Mouse (Mus musculus): ENCODE data around the gene Axin1. TPM values are rescaled to one million over a fixed set of nuclear protein-coding genes. Genes with fewer than 3 reads are reported as not detected.
A peak's percentile ranks its signal among the peaks of the same experiment; 100 is the strongest.
"Not testable (repeated sequence)": the region's sequence is repeated elsewhere in the genome, so short reads cannot be mapped to it uniquely, and the experiment has no call there.

Axin1 gene
- total RNA-seq, 2 experiments from 2014 or later, result 28.3 to 28.5 TPM

DNA sequence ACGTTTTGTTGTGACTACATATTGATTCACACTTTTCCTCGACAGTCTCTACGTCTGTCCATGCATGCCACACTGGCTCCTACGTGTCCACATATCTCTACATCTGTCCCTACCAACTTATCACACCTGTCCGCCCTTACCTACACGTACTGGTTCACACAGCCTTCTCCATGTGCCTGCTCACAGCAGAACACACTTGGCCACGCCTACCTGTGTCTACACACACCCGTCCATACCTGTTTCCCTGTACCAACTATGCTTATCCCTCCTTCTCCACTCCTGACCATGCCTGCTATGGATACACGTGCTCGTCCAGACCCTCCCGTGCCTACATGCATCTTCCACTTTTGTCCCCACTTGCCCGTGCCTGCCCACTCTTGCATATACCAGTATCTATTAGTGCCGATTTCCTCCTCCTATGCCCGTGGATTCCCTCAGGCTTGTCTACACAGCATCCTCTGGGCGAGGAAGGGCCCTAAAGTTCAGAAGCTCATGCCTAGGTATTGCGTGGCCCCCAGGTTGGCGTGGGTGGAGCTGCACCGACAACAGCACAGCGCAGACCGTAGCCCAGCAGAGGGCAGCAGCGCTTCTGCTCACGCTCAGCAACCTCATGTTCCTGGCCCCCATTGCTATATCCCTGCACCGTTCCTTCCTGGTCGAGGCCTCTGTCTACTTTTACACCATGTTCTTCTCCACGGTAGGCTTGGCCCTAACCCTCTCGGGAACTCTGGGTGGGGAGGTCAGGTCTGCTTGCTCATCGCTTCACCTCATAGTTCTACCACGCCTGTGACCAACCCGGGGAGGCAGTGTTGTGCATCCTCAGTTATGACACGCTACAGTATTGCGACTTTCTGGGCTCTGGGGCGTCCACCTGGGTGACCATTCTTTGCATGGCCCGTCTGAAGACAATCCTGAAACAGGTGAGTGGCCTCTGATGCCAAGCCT lies 18.4 kb upstream of the Axin1 start:
- peak in 1 of 2 experiments; percentile 77 for DNase-seq (ENCODE audit: low spot score in 2 of 2)

DNA sequence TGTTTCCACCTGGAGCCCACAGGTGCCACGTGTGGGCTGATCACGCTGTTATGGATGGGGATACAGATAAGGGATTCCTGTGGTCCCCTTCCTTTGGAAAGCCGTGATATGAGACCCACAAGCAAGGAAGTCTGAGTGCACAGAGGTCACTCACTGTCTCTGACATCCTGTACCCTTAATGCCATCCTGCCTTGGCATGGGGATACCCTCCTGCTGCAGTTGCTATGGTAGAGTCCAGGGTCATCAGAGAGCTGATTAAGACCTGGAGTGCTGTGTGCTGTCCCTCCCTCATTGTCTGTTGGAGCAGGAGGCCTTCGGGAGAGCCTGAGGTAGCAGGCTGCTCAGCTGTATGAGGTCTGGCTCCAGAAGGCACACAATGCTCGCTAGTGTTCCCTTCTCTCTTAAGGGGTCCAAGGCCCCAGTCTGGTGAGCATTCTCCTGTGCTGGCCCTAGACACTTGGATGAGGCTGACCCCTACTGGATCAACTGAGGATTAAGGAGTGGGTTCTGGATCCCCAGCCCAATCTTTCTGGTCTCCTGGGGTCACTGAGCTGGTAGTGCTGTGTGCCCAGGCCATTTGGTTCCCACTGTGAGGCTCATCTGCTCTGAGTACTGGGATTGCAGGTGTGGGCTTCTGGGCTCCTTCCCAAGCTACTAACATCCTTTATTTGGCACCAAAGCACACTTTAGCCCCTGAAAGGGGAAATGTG lies 15.9 kb upstream of the Axin1 start:
- no peak for DNase-seq (ENCODE audit: low spot score in 2 of 2)

DNA sequence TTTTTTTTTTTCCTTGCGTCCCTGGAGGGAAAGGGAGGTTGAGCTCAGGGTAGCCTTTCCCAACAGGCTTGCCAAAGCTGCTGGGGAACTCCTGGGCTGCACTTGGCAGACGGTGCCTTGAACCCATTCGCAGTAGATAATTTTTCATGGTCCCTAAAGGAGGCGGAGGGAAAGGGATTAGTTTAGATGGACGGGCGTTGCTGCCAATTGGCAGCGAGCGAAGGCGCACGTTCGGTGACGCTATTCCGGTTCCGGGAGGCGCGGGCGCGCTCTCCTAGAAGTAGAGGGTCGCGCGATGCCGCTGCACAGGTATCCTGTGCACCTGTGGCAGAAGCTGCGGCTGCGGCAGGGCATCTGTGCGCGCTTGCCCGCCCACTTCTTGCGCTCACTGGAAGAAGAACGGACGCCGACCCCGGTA lies 15.2 kb upstream of the Axin1 start, which contains the start of gene Mrpl28:
Mrpl28 (plus strand) TSS at position 234 of the 418 bp plus-strand sequence.
- peak; percentile 83 to 95 for DNase-seq (ENCODE audit: low spot score in 2 of 2)

DNA sequence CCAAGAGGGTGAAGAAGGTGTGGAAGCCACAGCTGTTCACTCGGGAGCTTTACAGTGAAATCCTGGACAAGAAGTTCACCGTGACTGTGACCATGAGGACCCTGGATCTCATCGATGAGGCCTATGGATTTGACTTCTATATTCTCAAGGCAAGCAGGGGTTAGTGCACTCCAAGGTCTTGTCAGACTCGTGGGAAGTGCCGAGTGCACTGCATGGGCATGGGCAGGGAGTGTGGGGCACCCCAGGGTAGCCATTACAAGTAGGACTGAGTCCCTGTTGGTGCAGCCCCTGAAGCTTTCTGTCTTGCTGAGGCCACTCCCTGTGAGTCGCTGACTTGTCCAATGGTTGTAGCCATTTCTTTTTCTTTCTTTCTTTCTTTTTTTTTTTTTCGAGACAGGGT lies 13.9 kb upstream of the Axin1 start:
- no peak for DNase-seq (ENCODE audit: low spot score in 2 of 2)

DNA sequence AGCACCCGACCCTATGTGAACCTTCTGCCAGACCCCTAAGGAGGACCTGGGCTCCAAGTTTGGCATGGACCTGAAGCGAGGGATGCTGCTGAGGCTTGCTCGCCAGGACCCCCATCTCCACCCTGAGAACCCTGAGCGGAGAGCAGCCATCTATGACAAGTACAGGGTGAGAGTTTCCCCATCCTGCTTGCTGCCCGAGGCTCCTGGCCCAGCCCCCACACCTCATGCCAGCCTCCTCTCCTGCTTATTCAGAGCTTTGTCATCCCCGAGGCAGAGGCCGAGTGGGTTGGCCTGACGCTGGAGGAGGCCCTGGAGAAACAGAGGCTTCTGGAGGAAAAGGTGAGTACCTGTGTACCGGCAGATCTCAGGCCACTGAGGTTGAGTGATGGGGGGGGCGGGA lies 13.3 kb upstream of the Axin1 start:
- no peak for DNase-seq (ENCODE audit: low spot score in 2 of 2)

DNA sequence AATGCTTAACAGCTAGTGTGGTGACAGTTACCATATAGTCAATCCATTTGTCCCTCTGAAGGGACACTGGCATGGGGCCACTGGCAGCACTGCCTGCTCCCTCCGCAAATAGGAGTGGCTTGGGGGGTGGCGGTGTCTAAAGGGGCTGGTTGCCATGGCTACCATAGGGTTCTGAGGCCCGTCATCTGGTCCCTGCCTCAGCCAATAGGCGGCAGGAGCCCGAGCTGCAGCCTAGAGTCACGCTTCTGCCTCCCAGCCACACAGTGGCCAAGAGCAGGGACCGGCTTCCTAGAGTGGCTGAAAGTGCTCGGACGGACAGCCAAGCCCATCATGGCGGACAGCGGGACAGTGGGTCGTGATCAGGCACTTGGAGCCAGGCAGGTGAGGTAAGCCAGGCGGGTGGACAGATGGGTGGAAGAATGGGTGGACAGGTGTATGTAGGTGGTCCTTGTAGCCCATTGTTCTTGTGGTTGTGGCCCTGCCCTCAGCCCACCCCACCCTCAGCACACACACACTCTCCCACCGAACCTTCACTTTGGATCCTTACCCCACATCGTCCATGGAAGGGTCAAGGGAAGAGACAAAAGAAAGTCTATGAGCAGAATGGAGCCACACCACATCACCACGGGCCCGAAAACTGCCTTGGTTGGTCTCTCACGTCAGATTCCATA lies 7.3 kb upstream of the Axin1 start:
- DNase-seq (ENCODE audit: low spot score in 2 of 2), result no peak

DNA sequence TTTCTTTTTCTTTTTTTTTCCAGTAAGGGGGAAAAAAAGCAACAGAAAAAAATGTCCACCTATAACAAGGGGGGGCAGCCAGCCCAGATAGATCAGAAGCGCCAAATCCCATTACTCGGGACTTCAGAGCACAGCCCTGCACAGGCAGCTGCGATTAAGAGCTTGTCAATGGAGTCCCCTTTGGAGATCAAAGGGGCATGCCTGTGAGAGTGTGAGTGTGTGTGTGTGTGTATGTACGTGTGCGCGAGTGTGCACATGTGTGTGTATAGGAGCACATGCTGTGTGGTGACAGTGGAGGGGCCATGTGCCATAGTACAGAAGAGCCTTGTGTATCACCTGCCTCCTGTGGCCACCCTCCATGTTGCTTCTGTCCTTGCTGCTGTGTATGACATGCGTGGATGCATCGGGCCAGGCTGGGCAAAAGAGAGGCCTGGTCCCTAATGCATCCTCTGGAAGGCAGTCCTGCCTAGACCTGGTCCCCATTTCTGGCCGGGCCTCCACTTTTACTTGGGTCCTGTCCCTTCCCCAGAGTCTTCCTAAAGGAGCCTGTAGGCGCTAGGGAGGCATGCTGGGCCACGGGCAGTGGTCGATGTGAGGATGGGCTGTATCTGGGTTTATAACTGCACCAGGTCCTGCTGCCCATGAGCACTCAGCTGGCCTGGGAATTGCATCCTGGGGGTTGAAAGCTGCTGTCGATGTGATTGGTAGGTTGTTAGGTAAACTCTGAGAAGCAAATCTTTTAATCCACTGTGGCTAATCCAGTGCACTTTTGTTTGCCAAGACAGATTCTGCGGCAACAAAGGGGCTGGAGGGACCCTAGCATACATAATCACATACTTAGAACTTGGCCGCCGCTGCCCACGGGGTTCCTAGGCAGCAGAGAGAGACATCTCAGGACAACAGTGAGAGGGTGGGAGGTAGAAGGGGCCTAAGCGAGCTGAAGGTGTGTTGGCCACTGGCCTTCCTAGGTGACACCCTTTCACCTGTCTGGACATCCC lies 6.3 kb upstream of the Axin1 start:
- DNase-seq (ENCODE audit: low spot score in 2 of 2), result no peak

DNA sequence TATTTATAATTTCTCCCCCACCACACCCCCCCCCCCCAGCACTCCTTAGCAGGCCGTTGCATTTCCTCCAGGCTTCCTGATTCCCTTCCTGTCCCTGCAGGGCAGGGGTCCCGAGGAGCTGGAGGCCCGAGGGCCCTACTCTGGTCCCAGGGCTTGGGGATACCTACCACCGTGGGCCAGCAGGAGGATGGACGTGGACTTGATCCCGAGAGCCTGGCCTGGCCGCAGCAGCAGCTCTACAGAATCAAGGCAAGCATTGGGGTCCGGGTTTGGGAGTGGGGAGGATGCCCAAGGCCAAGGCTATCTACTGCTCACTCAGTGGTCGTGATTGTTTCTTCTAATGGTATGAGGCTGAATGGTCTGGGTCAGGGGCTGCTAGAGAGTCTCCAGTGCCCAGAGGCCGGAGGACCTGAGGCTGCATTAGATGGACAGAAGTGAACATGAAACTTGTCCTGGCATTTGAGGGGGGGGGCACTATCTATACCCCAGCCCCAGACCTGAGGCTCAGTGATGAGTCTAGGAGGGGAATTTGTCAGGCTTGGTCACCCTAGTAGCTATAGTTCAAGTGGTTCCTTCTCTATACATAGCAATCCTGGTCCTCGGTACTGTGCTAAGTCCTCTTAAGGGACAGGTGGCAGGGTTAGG lies 1.3 kb upstream of the Axin1 start:
- no peak for DNase-seq (ENCODE audit: low spot score in 2 of 2)

DNA sequence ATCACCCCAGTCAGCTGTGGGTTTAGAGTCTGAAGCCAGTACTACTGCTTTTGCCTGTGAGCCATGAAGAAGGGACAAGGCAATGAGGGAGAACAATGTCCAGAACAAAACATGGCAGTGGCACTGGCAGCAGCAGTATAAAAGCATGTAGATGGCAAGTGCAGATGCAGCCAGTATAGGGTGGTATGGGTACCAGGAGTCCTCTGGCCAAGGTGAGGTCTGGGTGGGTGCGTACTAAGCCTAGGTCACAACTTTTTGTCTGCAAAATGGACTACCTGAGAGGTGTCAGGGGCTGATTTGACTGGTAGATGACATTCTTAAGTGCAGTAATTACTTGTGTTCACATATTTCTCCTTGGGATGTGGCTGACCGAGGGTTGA lies 747 bp upstream of the Axin1 start:
- DNase-seq (ENCODE audit: low spot score in 2 of 2), result no peak

DNA sequence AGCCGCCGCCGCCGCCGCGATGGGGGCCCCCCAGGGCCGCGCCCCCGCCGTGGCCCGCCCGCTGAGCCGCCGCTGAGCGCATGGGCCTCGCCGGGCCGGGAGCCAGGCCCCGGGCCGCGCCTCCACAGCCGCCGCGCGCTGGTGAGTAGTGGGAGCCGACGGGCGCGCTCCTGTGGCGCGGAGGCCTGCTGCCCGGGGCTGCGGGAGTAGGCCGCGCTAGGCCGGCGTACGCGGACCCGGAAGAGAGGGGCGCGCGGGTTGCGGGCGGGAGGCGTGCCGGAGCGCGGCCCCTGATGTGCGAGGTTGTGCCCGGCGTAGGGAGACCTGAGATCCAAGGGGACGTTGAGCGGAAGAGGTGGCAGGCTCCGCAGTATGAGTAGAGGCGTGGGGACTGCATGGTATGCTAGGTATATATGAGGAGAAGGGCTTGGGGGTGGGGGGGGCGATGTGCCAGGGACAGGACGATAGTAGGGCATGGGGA lies 453 bp downstream of the Axin1 start:
- DNase-seq (ENCODE audit: low spot score in 2 of 2), result peak in 1 of 2 experiments; percentile 59

DNA sequence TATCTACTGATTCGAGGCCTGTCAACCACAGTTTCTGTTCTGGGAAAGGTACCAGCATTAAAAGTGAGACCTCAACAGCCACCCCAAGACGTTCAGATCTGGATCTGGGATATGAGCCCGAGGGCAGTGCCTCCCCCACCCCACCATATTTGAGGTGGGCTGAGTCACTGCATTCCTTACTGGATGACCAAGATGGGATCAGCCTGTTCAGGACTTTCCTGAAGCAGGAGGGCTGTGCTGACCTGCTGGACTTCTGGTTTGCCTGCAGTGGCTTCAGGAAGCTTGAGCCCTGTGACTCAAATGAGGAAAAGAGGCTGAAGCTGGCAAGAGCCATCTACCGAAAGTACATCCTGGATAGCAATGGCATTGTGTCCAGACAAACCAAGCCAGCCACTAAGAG lies 4.3 kb downstream of the Axin1 start:
- DNase-seq (ENCODE audit: low spot score in 2 of 2), result no peak

DNA sequence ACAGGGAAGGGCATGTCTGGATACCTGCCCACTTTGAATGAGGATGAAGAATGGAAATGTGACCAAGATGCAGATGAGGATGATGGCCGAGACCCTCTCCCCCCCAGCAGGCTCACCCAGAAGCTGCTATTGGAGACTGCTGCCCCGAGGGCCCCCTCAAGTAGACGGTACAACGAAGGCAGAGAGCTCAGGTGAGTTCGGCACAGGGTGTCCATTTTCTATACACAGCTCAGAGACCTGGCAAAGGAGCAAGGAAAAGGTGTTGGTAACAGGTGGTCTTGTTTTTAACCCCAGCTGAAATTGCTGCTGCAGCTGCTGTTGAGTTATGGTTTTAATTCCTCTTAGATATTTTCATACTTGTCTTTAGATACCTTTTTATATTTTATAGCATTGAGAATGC lies 4.9 kb downstream of the Axin1 start:
- DNase-seq (ENCODE audit: low spot score in 2 of 2), result no peak

DNA sequence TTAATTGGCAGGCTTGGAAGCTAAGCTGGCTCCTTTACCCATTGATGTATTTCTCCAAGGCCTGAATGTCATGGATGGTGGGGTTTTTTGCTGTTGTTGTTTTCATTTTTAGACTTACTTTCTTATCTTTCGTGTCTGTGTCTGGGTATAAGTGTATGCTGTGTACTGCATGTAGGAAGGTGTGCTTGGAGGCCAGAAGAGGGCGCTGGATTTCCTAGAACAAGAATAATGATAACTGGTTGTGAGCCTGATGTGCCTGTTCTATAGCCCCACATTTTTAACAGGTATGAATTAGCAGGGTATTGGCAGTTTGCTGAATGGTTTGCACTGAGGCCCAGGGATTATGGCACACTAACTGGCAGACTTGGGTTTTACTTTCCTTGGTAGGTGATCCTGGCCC lies 10.6 kb downstream of the Axin1 start:
- DNase-seq (ENCODE audit: low spot score in 2 of 2), result no peak

DNA sequence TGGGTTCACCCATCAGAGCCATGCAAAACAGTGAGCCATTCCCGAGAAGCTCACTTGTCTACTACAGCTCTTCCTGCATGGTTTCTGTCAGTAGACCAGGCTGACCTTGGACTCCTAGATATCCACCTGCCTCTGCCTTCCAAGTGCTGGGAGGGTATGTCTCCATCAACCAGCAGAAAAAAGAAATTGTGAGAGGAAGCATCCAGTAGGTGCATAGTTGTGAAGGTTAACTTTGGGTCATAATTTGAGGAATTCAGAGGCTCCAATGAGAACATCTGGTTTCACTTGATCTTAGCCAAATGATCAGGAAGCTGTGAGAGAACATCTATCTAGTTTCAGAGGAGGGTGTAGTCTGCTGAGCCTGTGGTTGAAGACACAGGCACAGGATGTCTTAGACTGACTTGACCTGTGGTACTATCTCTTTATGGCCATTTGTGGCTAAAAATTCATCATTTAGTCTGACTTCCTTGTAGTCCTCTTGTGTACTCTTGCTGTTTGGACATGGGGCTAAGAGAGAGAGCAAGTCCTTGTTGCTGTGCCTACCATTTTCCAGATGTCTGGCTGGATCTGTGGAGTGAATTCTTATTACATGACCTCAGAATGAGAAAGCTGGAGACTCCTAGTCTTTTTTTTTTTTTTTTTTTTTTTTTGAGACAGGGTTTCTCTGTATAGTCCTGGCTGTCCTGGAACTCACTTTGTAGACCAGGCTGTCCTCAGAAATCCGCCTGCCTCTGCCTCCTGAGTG lies 13.6 kb downstream of the Axin1 start:
- DNase-seq (ENCODE audit: low spot score in 2 of 2), result no peak

DNA sequence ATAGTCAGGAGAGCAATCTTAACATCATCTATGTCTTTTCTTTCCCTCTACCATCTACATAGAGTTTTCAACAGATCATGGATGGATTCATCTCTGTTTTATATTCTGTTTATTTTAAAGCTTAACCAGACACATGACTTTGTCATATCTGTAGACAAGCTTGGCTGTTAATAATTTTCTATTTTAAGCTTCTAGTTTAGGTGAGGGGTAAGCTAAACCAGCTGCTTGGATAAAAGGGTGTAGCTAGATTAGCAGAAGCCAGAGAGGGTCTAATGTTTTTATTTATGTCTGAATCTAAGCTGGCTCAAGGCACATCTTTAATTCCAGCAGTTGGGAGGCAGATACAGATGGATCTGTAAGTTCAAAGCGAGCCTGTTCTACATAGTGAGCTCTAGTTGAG lies 24.2 kb downstream of the Axin1 start:
- DNase-seq (ENCODE audit: low spot score in 2 of 2), result no peak

DNA sequence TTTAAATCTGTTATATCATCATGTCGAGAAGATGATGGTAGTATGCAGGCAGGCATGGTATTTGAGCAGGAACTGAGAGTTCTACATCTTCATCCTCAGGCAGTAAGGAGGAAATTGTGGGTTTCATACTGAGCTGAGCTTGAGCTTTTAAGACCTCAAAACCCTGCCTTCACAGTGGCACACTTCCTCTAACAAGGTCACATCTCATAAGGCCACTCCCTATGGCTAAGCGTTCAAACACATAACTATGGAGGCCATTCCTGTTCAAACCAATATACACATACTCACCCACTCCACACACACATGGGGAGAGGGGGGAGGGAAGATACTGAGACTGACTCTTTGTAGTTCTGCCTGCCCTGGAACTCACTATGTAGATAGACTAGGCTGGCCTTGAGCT lies 29.6 kb downstream of the Axin1 start:
- DNase-seq (ENCODE audit: low spot score in 2 of 2), result no peak

DNA sequence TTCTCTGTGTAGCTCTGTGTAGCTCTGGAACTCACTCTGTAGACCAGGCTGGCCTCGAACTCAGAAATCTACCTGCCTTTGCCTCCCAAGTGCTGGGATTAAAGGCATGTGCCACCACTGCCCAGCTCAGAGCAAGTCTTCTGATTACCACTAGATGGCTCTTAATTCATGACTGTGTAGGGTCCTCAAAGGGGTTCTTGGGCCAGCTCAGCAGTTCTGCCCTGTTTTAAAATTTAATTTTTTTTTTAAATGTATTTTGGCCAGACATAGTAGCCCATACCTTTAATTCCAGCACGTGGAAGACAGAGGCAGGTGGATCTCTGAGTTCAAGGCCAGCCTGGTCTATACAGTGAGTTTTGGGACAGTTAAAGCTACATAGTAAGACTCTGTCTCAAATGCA lies 36.8 kb downstream of the Axin1 start:
- DNase-seq (ENCODE audit: low spot score in 2 of 2), result not testable (repeated sequence)

DNA sequence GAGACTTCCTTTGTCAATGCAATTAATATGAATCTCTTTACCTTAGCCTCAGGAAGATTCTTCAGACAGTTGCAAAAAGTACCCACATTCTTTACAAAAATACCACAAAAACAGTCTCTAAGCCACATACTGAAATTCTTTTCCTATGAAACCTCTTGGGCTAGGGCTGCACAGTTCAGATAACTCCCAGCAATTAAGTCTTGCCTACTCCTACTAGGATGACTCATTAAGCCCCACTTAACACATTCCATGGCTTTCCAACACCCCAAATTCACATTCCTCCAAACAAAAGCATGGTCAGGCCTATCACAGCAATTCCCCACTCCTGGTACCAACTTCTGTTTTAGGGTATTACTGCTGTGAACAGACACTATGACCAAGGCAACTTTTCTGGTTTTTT lies 40.1 kb downstream of the Axin1 start:
- no peak for DNase-seq (ENCODE audit: low spot score in 2 of 2)

DNA sequence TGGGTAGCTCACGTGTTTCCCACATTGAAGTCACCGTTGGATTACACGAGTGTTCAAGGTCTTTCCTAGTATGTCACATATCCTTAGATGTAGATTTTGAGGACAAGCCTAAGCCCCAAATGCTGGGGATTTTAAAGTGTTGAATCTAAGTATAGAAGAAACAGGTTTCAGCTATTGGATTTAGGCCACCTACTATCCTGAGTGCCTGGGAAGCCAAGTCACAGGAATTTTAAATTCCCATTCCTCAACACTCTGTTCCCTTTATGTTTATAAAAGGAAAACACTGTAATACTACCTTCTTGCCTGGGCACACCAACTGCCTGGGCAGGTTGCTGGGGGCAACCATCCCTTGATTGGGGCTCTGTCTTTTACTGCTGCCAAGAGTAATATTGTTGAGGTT lies 42.7 kb downstream of the Axin1 start:
- no peak for DNase-seq (ENCODE audit: low spot score in 2 of 2)
